12 mouse cellular contexts compared by ENCODE assay signal in genomic region chr3:66972191-66972950, GRCm38 (mm10). TPM values are rescaled to one million over a fixed set of nuclear protein-coding genes. Genes with fewer than 3 reads are reported as not detected.
A peak's percentile ranks its signal among the peaks of the same experiment; 100 is the strongest.
DNase-seq lines count a peak whose midpoint lies in the region; ATAC-seq lines count a peak whose summit lies in the region.
"Had no signal": no experiment of that assay in that cellular context is flagged by ENCODE, and none has a peak within 500 bp of the region (broad histone marks: within the 10 kb centered on the region; RNA-seq: fewer than 3 reads in every experiment).

No protein-coding gene starts in this region.

- no peak overlapping the region for H3K4me2 ChIP-seq in kidney, embryonic 16.5 days (replicated peaks; ENCODE audit: low read depth, low read length)
- H3K4me2 ChIP-seq in limb, embryonic 12.5 days = peak overlapping the region; percentile 87

- 0 out of 2 replicates have a peak, but pooled peaks cover 3% of the 10 kb centered on the region for H3K4me1 ChIP-seq in kidney, embryonic 16.5 days (ENCODE audit: insufficient read depth, low read length)
- H3K4me1 ChIP-seq in limb, embryonic 12.5 days (replicated peaks) = peaks cover 24% of the 10 kb centered on the region

- 3% methylated on average over 16 of the region's 16 CpGs for WGBS in kidney, embryonic 16.5 days
- WGBS in limb, embryonic 12.5 days = 14% methylated on average over 16 of the region's 16 CpGs

- no peaks in the 10 kb centered on the region for H3K36me3 ChIP-seq in kidney, embryonic 16.5 days (ENCODE audit: insufficient read depth, low read length)
- H3K36me3 ChIP-seq in limb, embryonic 12.5 days = peaks cover 16% of the 10 kb centered on the region
- H3K36me3 ChIP-seq: liver, embryonic 15.5 days had no signal

- DNase-seq in embryo, embryonic 10.5 days (ENCODE audit: low spot score) = peak; percentile 46
- no peak for DNase-seq in embryo, embryonic 10 days (ENCODE audit: low spot score)
- DNase-seq in kidney, adult 18-20 months = peak; percentile 3
- peak; percentile 8 for DNase-seq in naive thymus-derived CD4-positive, alpha-beta T cell, adult 2 months (ENCODE audit: low read depth)
- no peak for DNase-seq in frontal cortex, postnatal 36 days (ENCODE audit: low spot score in 2 of 2)
- DNase-seq in layer of hippocampus, adult 8-10 months (ENCODE audit: low spot score in 2 of 2) = no peak
- DNase-seq: adrenal gland, postnatal 10 days had no signal

- no peak for ATAC-seq in kidney, embryonic 16.5 days (ENCODE audit: low FRiP score, low TSS enrichment)
- ATAC-seq in limb, embryonic 12.5 days (ENCODE audit: insufficient number of reproducible peaks, insufficient read depth, low FRiP score, low TSS enrichment, low read depth) = no peak

- H3K4me3 ChIP-seq in kidney, embryonic 16.5 days (ENCODE audit: low read length) = no peak overlapping the region
- H3K4me3 ChIP-seq in limb, embryonic 12.5 days (replicated peaks) = peak overlapping the region; percentile 16

- no peak overlapping the region for H3K9ac ChIP-seq in kidney, embryonic 16.5 days (replicated peaks; ENCODE audit: low read length)
- peak overlapping the region; percentile 31 for H3K9ac ChIP-seq in limb, embryonic 12.5 days (replicated peaks)
- H3K9ac ChIP-seq: liver, embryonic 15.5 days had no signal

- H3K27ac ChIP-seq in kidney, embryonic 16.5 days (ENCODE audit: low read length) = no peak overlapping the region
- peak overlapping the region; percentile 66; the same call in 1 of the 2 replicates for H3K27ac ChIP-seq in limb, embryonic 12.5 days
- H3K27ac ChIP-seq: liver, embryonic 15.5 days had no signal

- H3K27me3 ChIP-seq in kidney, embryonic 16.5 days (ENCODE audit: insufficient read depth, low read length) = peaks cover 78% of the 10 kb centered on the region
- peaks cover 50% of the 10 kb centered on the region for H3K27me3 ChIP-seq in limb, embryonic 12.5 days

- no peaks in the 10 kb centered on the region for H3K9me3 ChIP-seq in kidney, embryonic 16.5 days (ENCODE audit: low read length)
- no peaks in the 10 kb centered on the region for H3K9me3 ChIP-seq in limb, embryonic 12.5 days
- H3K9me3 ChIP-seq: liver, embryonic 15.5 days had no signal

RNA-seq across cellular contexts. Expression of gene Rsrc1, which starts 8.8 kb away (rescaled TPM):
- 28.3 and 28.9 TPM in 2 replicates for polyA plus RNA-seq in kidney, embryonic 16.5 days (2015; fragmentation: Nextera tagmentation; extraction: Ambion mirVana)
- 47.4 and 49.5 TPM in 2 replicates for polyA plus RNA-seq in limb, embryonic 12.5 days (2016; fragmentation: Nextera tagmentation; extraction: Ambion mirVana)
- 10 to 100 TPM; 40.1 to 43.4 (median 41.8) TPM for total RNA-seq in layer of hippocampus, adult 8-10 months (2022)

RNA-seq across cellular contexts. Expression of gene Shox2, which starts 9.2 kb away (rescaled TPM):
- 0.22 and 0.48 TPM in 2 replicates for polyA plus RNA-seq in kidney, embryonic 16.5 days (2015; fragmentation: Nextera tagmentation; extraction: Ambion mirVana)
- 98.3 and 107 TPM in 2 replicates for polyA plus RNA-seq in limb, embryonic 12.5 days (2016; fragmentation: Nextera tagmentation; extraction: Ambion mirVana)
- total RNA-seq in layer of hippocampus, adult 8-10 months (2022) = under 1 TPM in 1 of 4 experiments, not detected in 3; 0.27 TPM
- total RNA-seq: hematopoietic stem cell, adult 5-6 weeks had no signal
- polyA plus RNA-seq: large intestine, adult 2 months had no signal

Comparison
In these comparisons a context has a peak if more than half of its experiments do, and no peak if none do; other contexts are left out.
1. DNase-seq: peak in embryo, embryonic 10.5 days (single experiment), kidney, adult 18-20 months (single experiment) and naive thymus-derived CD4-positive, alpha-beta T cell, adult 2 months (single experiment); none in embryo, embryonic 10 days (single experiment), frontal cortex, postnatal 36 days (0 of 2) and layer of hippocampus, adult 8-10 months (0 of 2).
2. RNA of gene Shox2, which starts 9.2 kb away (polyA plus RNA-seq): 98.3 to 107 TPM in limb, embryonic 12.5 days; 0.22 to 0.48 TPM in kidney, embryonic 16.5 days; every median in the first group is over 10 times any median in the second.